Mouse (Mus musculus) natural killer cell, adult 2 months (primary cell): Measurements from ENCODE around the gene Gsk3b.
"Not testable (repeated sequence)": the region's sequence is repeated elsewhere in the genome, so short reads cannot be mapped to it uniquely, and the experiment has no call there.

Experiments used
- DNase-seq, 2 experiments: peaks; one replicate each; pipeline ENCODE4 v3.0.0; 2022; ENCODE audit warnings: low spot score in 2 of 2

Gsk3b gene

DNA sequence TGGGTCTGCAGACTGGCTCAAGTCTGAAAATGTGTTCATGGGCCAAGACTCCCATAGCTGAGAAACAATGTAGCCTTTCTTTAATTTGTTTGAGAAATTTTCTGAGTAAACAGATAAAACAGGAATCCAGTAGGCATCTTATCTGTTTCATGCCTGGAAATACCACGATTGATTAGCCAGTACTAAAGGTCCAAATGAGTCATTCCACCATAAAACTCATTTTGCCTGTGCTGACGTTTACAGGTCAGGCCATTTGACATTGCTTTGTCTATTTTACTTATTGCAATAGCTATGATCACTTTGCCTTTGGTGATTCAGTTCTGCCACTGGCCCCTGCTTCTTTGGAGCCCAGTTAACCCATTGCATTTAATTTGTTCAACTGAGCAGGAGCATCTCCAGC is 11.8 kb downstream of the Gsk3b start:
- DNase-seq = no peak

DNA sequence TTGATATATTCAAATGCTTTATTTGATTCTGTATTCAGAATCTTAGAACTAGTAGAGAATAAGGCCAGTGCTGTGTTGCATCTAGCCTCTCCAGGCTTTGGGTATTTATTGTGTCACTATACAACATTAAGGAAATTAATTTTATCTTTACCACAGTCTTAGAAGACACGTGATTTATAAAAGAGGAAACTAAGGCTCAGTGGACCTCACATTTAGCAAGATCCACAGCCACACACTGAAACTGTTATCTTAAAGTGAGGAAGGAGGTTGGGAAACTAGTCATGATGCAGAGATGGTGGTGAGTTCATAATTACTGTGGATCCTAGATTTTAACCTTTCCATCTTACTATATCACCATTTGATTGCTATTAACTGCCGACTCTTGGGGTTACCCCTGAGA is 16.7 kb downstream of the Gsk3b start:
- DNase-seq = no peak

DNA sequence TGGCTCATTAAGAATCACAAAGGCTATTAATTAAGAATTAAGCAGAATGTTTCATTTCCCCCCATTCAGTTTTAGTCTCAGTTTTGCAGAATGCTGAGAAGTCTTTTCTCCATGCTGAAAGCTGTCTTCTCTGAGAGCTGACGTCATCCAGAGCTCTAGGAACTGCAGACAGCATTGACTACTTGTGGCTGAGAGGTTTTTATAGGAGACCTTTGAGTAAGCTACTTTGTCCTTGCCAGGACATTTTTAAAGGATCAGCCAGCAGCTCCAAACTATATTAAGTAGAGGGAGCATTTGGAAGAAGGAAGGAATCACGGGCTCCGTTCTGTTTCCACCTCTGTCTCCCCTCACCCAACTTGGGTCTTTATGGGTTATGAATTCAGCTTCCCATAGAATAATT is 17.7 kb downstream of the Gsk3b start:
- DNase-seq = no peak

DNA sequence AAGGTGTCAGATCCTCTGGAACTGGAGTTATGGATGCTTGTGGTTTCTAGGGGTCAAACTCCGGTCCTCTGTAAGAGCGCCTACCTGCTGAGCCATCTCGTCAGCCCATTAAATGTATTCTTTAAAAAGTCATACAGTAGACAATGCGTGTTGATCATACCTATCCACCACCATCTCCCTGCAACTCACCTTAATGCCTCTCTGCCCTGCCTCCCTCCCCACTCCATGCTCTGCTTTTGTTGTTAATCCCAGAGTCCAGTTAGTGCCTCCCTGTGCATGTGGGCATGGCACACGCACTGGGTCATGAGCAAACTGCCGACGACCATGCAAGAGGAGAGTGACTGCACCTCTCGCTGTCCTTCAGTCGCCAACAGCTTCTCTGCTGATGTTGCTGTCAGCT is 21.2 kb downstream of the Gsk3b start:
- DNase-seq = no peak

DNA sequence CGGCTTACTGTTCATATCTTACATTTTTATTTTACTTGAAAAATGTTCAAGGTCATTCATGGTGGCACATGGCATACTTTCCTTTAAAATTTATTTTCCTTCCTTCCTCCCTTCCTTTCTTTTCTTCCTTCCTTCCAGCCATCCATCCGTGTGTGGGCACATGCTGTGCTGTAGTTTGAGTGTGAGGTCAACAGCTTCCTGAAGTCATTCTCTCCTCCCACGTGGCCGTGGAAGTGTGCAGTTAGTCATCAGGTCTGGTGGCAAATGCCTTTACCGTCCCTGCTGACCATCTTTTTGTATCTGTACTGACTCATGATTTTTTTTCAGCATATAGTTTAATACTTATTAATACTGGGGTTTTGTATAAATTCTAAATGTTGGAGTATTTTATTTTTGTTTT is 21.8 kb downstream of the Gsk3b start:
- DNase-seq = no peak

DNA sequence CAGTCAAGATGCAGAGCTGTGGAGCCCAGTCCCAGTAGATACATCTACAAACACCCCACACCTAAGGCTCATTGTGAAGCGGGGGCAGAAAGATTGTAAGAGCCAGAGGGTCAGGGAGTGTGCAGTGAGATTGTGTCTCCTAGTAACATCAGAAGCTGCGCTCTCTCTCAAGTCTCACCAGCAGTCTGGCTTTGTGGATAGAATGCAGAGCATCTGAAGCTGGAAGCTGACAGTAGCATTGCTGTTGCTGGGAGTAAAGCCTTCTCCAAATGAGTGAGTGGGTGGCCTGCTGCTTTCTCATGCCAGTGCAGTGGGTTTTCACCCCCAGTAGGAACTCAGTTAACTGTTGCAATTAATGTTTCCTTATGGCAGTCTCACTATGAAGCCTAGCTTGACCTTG is 25.3 kb downstream of the Gsk3b start:
- DNase-seq = no peak

DNA sequence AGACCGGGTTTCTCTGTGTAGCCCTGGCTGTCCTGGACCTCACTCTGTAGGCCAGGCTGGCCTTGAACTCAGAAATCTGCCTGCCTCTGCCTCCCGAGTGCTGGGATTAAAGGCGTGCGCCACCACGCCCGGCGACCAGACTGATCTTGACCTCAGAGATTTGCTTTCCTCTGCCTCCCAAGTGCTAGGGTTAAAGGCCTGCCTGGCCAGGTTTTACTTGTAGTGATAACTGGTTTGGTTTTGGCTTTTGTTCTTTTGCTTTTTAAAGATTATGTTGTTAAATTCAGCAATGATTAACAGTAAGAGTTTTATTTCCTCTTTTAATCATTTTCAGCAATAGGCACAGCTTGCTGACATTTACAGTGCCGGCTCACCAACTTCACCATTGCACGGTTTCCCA is 29.1 kb downstream of the Gsk3b start:
- DNase-seq = not testable (repeated sequence)

DNA sequence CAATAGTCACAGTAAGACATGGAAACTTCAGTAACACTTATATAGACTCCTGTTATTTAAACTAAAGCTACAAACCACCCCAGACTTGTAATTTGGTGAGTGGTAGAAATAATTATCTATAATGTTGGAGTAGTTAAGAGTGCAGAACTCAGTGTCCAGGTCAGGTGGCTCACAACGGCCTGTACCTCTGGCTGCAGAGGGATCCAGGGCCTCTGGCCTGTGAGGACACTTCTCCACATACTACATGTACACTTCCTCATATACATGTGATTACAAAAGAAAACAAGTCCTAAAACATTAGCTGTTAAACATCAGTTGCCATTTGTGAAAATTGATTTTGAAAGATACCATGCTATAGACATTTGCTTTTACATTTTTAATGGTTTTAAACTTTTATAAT is 29.9 kb downstream of the Gsk3b start:
- DNase-seq = no peak

DNA sequence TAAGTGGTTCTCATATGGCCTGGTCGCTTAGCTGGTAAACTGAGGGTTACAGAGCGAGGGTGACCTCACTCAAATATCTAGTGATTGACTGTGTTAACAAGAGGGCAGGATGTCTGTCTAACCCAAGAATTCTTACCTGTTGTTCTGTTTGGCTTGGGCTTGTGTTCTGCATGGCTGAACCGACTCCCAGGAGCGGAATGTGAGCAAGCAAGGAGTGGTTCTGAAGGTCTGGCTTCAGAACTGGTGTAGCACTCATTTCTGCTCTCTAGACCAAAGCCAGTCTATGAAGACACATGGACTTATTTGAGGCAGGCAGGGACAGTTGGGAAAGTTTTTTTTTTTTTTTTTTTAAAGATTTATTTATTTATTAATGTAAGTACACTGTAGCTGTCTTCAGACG is 30.5 kb downstream of the Gsk3b start:
- DNase-seq = no peak

DNA sequence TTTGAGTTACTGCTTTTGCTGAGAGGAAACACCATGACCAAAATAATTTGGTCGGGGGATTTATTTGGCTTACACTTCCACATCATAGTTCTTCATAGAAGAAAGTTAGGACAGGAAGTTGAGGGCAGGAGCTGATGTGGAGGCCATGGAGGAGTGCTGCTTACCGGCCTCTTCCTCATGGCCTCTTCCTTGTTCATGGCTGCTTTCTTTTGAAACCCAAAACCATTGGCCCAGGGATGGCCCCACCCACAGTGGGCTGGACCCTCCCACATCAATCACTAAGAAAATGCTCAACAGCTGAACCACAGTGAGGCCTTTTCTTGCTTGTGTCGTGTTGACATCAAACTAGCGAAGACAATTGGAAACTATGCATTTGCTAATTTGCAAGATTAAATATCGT is 40.4 kb downstream of the Gsk3b start:
- DNase-seq = no peak

DNA sequence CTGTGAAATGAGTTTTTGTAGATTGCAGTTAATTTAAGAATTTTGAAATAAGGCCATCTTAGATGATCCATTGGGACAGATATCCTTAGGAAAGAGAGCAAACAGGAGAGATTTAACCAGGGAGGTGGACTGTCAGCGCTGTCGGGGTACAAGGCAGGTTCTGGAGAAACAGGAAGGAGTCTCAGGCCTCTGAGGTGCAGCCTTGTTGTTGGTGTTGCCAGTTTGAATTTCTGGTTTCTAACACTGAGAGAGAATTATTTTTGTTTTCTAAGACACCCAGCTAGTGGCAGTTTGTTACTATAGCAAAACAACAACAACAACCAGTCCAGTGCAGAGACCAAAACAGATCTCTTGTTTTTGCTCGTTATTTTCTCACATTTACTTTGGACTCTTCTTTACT is 42.2 kb downstream of the Gsk3b start:
- peak; percentile 8 to 11 for DNase-seq

DNA sequence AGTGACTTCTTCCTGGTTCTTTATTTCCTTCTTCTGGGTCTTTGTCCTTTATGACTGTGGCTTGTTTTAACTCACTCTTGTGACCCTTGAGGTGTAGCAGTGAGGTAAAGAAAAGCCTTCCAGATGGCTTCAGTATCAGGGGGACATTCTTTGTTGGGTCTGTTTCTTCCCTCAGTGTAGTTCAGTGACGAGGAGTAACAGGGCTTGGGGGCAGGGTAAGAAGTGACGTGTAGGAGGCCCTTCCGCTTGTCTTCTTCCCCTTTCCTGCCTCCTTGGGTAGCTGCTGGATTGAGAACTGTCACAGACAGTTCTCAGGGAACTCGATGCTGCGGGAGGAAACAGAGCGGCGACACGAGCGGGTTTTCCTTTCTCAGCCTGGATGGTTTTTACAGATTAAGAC is 43.0 kb downstream of the Gsk3b start:
- peak; percentile 44 to 60 for DNase-seq

DNA sequence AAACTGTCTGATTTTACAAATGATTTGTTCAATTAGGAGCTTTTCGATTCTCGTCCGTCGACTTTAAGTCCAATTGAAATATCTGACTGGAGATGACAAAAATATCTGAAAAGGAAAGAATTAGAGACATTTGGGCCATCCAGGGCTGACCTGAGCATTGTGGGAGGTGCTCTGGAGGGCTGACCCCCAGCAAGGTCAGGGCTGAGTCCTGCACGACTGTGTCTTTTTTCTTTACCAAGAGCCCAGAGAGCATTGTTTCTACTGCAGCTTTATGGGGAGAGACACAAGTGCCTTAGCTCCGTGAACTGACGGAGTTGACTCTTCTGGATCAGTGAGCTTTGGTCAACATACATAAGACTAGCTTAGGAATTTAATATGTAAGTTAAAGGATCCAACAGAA is 43.4 kb downstream of the Gsk3b start:
- no peak for DNase-seq

DNA sequence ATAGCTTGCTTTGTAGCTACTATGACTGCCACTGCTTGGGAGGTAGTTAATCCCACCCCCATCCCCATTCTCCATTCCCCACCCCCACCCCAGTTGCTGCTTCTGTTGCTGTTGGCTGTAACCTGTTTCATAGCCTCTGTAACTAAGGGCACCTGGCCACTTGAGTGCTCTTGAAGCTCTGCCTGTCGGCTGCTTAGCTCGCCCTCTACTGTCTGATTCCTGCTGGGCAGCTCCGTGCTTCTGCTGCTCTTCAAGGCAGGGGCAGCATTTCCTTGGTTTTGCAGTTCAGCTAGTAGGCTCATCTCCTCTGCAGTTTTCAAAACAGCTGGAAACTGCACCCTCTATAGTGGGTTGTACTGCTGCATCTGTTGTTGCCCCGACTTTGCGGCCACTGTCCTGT is 48.5 kb downstream of the Gsk3b start:
- DNase-seq = peak in 1 of 2 experiments; percentile 14

DNA sequence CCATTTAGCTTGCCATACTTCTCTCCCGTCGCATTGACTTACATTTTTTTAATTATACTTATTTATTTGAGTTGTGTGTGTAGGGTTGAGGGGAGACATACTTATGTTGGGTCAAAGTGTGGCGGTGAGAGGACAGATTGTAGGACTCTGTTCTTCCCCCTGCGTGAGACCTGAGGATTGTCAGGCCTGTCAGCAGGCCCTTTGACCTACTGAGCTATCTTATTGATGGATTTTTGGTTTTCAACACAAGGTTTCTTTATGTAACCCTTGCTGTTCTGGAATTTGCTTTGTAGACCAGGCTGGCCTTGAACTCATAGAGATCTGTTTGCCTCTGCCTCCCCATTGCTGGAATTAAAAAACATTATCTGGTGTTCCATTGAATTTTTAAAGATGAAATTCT is 56.1 kb downstream of the Gsk3b start:
- DNase-seq = no peak

DNA sequence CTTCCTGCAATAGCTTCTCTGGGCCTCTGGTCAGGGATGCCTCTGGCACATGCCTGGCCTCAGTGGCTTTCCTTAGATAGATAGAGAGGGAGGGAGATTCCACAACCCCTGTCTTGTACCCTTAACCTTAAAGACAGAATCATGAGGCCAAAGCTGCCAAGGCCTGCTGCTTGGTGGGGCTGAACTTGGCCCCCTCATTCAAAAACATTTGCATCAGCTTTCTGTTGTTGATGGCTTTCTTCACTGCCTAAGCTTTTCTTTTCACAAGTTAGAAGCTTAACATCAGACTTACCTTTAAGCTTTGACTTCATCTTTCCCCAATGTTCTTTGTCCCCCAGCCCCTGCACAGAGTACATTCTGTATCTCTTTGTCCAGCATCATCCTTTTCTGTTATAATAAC is 61.8 kb downstream of the Gsk3b start:
- DNase-seq = no peak

DNA sequence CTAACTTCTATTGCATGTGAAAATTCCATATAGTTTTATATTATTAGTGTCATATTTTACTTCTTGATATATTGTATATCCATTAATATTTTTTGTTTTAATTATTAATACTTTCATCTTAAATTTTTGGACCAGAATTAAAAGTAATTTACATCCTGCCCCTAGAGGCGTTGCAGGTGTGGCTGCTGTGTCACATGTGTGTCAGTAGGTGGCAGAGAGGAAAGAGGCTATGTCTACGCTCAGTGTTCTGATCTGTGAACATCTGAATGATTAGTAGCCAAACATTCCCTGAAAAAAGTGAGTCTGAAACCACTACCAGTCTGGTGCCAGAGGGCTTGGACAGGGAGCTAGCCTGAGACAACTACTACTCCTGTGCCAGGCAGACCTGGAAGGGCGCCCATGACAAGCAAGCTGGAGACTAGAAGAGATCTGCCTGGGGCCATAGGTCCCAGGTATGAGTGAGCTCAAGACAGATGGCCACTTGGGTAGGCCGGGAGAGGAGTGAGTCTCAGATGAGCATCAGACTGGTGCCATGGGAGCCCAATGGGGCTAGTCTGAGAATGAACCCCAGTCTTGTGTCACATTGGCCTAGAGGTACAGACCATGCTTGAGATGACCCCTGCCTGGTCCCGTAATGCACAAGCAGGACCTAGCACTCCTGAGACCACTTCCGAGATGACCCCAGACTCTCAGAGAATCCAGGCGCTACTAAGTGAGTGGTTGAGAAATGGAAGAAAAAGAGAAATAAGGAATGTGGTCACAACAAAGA is 69.2 kb downstream of the Gsk3b start:
- no peak for DNase-seq

DNA sequence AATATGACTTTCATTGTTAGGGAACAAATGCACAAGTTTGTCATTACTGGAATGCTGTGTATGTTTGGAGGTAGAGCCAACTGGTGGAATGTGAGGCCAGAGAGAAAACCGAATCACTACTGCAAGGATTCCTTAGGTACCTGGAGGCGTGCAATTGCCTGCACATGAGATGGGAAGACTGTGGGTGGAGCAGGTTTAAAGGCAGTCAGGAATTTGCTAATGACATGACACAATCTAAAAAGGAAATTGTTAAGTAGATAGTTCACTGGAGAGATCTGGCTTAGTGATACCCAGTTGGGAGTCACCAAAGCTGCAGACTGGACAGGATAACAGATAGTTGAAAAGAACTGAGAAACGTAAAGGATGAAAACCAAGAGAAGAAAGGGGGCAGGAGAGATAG is 73.2 kb downstream of the Gsk3b start:
- no peak for DNase-seq

DNA sequence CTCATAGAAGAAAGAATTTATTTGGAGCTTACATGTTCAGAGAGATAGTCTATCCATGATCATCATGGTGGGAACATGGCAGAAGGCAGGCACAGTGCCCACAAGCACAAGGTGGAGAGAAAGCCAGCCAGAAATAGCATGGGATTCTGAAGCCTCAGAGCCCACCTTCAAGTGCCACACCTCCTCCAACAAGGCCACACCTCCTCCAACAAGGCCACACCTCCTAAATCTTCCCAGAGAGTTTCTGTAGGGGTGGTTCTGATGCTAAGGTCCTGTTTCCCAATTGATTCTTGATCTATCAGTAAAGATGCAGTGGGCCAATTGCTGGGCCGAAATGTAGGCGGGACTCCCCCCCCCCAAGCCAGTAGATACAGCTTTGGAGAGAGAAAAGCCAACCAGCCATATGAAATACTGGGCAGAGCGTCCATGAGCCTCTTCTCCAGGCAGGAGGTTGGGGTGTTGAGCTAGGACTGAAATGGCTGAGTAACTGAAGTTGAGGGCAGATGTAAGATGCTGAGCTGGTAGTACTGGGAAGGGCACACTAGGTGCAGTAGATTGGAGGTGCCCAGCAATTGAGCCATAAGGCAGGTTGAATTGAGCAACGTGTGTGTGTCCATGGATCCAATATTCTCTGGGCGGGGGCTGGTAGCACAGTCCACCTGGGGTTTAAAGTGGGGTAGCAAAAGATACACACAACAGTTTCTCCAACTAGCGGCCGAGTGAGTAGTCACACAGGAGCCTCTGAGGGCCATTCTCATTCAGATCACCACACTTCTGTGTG is 76.2 kb downstream of the Gsk3b start:
- no peak for DNase-seq

DNA sequence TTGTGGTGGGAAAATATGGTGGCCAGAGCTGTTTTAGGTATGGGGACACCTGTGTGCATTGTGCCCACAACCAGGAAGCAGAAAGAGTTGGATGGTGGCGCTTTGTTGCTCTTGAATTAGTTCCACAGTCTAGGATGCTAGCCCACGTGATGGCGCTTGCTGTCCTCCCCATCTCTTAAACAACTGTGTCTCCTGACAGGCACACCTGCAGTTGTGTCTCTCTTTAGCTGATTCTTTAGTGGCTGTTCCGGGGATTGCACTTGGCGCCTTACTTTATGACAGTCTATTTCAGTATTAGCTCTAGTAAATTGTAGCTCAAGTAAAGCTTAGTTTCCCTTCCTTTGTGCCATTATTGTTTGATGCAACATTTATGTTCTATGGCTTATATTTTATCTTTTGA is 80.2 kb downstream of the Gsk3b start:
- no peak for DNase-seq

DNA sequence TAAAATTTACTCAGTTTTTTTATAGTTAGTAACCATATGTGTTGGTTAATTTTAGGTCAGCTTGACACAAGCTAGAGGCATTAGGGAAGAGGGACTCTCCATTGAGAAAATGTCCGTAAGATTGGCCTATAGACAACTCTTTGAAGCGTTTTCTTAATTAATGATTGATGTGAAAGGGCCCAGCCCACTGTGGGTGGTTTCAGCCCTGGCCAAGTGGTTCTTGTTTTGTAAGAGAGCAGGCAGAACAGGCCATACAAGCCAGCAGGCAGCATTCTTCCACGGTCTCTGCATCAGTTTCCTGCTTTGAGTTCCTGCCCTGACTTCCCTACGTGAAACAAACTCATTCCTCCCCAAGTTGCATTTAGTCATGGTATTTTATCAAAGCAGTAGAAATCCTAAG is 90.3 kb downstream of the Gsk3b start:
- no peak for DNase-seq

DNA sequence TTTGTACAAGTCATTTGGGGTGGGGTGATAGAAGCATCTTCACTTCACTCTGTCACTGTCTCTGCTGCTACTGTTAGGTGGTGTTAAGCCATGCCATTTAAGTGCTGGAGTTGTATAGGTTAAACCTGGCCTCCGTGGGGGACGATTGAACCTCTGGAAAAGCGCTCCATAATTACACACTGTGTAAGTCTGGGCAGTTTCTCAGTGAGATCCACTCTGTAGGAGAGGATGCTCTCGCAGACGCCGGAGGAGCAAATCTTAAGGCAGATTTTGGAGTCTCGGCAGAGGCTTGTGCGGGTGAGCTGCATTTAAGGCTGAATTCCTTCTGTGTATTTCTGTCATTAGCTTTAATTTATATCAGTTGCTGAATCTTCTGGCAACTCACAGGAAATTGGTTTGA is 92.6 kb downstream of the Gsk3b start:
- DNase-seq = no peak

DNA sequence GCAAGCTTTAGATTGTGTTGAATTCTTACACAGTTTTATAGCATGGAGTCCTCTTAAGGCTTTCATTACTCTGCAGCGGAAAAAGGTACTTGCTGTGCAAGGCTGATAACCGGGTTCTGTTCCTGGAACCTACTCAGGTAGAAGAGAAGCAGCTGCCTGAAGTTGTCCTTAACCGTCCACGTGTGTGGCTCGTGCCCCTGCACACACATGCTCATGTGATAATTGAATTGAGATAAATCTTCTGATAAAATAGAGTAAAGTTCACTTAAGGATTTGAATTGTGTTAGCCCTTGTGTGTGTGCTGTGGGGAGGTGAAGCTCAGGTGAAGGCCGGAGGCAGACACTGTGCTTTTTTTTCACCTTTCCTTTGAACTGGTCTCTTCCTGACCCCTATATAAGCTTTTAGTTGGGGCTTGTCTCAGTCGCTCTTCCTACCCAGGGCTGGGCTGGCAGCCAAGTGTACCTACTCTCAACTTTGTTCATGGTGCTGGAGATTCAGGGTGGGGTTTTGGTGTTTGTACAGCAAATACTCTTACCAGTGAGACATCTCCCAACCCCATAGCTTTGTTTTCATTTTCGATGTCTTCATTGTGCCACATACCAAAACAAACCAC is 96.0 kb downstream of the Gsk3b start:
- no peak for DNase-seq
